Mouse (Mus musculus) CH12.LX (cell line): ENCODE data around the gene Slc4a7. TPM values are rescaled to one million over a fixed set of nuclear protein-coding genes. Genes with fewer than 3 reads are reported as not detected.

Experiments used
- DNase-seq: peaks from one replicate; pipeline ENCODE4 v3.0.0-alpha.2; 2013; ENCODE audit errors: extremely low read depth
- H3K27ac ChIP-seq: 2 replicates; pipeline ENCODE4 v1.5.1; 2012; ENCODE audit warnings: low read depth, mild to moderate bottlenecking, control low read depth, moderate library complexity; ENCODE audit not compliant: insufficient read depth
- H3K27me3 ChIP-seq: replicated peaks from 2 replicates; pipeline ENCODE3; 2012; ENCODE audit warnings: inconsistent platforms
- H3K36me3 ChIP-seq, 2 experiments: replicated peaks in 1 of 2; 2 replicates each; pipeline versions ENCODE3 to v1.6.1; 2012; ENCODE audit warnings: inconsistent platforms in 1 of 2, low read length in 1 of 2, mild to moderate bottlenecking in 1 of 2, mixed read lengths in 1 of 2, moderate library complexity in 1 of 2; ENCODE audit not compliant: control insufficient read depth in 1 of 2, insufficient read depth in 1 of 2
- H3K4me1 ChIP-seq, 2 experiments: 2 replicates each; pipeline ENCODE4 v1.6.1; 2012; ENCODE audit warnings: inconsistent platforms in 1 of 2, moderate library complexity in 1 of 2; ENCODE audit not compliant: insufficient read depth in 2 of 2, control insufficient read depth in 1 of 2
- H3K4me2 ChIP-seq: 2 replicates; pipeline ENCODE4 v1.6.1; 2012; ENCODE audit warnings: low read depth, mild to moderate bottlenecking, control low read depth; ENCODE audit not compliant: poor library complexity, insufficient read depth, severe bottlenecking
- H3K4me3 ChIP-seq, 3 experiments: fragments of 150-350 bp in 1 of 3; sonication (generic) in 1 of 3; replicated peaks in 1 of 3; 2 replicates each; pipeline versions ENCODE3 to v1.5.1; 2011 to 2012; ENCODE audit warnings: low read depth in 2 of 3, low read length in 2 of 3, mild to moderate bottlenecking in 2 of 3, moderate library complexity in 2 of 3, control low read depth in 1 of 3, improper control_type of control experiment in 1 of 3, inconsistent platforms in 1 of 3, mixed read lengths in 1 of 3; ENCODE audit not compliant: poor library complexity in 1 of 3
- H3K79me2 ChIP-seq: replicated peaks from 2 replicates; pipeline ENCODE4 v1.6.1; 2012; ENCODE audit warnings: mild to moderate bottlenecking, moderate library complexity; ENCODE audit not compliant: control insufficient read depth, poor library complexity, insufficient read depth, severe bottlenecking; ENCODE audit errors: extremely low read depth
- H3K9ac ChIP-seq: 2 replicates; pipeline ENCODE4 v1.6.1; 2012; ENCODE audit warnings: low read depth, mild to moderate bottlenecking, control low read depth, moderate library complexity; ENCODE audit not compliant: insufficient read depth
- H3K9me3 ChIP-seq: replicated peaks from 2 replicates; pipeline ENCODE3; 2012; ENCODE audit warnings: low read length, inconsistent platforms, mixed read lengths
- BHLHE40 ChIP-seq: IDR thresholded peaks from 2 replicates; pipeline ENCODE4 v1.6.1; 2011; ENCODE audit warnings: mild to moderate bottlenecking, low read depth, low read length, improper control_type of control experiment
- CHD1 ChIP-seq: IDR thresholded peaks from 2 replicates; pipeline ENCODE4 v1.6.1; 2012; ENCODE audit warnings: low read depth, low read length, improper control_type of control experiment, inconsistent platforms
- CTCF ChIP-seq, 2 experiments: IDR thresholded peaks in 1 of 2; conservative IDR thresholded peaks in 1 of 2; 2 replicates each; pipeline ENCODE4 v1.5.1; 2011 to 2012; ENCODE audit warnings: low read depth in 2 of 2, low read length in 2 of 2, improper control_type of control experiment in 1 of 2, inconsistent platforms in 1 of 2, mild to moderate bottlenecking in 1 of 2, moderate library complexity in 1 of 2
- E2F4 ChIP-seq: IDR thresholded peaks from 2 replicates; pipeline ENCODE4 v1.6.1; 2011; ENCODE audit warnings: low read depth, low read length, improper control_type of control experiment; ENCODE audit not compliant: insufficient replicate concordance
- EP300 ChIP-seq: IDR thresholded peaks from 2 replicates; pipeline ENCODE4 v1.6.1; 2011; ENCODE audit warnings: low read length, improper control_type of control experiment
- ETS1 ChIP-seq: conservative IDR thresholded peaks from 2 replicates; pipeline ENCODE4 v1.6.1; 2012; ENCODE audit warnings: low read depth, mild to moderate bottlenecking, inconsistent platforms, low read length, improper control_type of control experiment, moderate library complexity
- HCFC1 ChIP-seq: IDR thresholded peaks from 2 replicates; pipeline ENCODE4 v1.6.1; 2012; ENCODE audit warnings: low read depth, mild to moderate bottlenecking, inconsistent platforms, low read length, improper control_type of control experiment
- IRF4 ChIP-seq: IDR thresholded peaks from 2 replicates; pipeline ENCODE4 v1.6.1; 2014; ENCODE audit warnings: low read depth, mild to moderate bottlenecking, inconsistent platforms, low read length, improper control_type of control experiment
- JUND ChIP-seq: conservative IDR thresholded peaks from 2 replicates; pipeline ENCODE4 v1.6.1; 2011; ENCODE audit warnings: low read depth, low read length, improper control_type of control experiment
- KAT2A ChIP-seq: IDR thresholded peaks from 2 replicates; pipeline ENCODE4 v1.6.1; 2012; ENCODE audit warnings: low read length, improper control_type of control experiment, inconsistent platforms; ENCODE audit not compliant: insufficient replicate concordance
- MAFK ChIP-seq: IDR thresholded peaks from 2 replicates; pipeline ENCODE4 v1.6.1; 2011; ENCODE audit warnings: low read length, improper control_type of control experiment; ENCODE audit not compliant: insufficient replicate concordance
- MAX ChIP-seq: IDR thresholded peaks from 2 replicates; pipeline ENCODE4 v1.6.1; 2011; ENCODE audit warnings: low read length, improper control_type of control experiment
- MEF2A ChIP-seq: IDR thresholded peaks from 2 replicates; pipeline ENCODE4 v1.6.1; 2014; ENCODE audit warnings: low read depth, mild to moderate bottlenecking, inconsistent platforms, low read length, improper control_type of control experiment, borderline replicate concordance
- MXI1 ChIP-seq: IDR thresholded peaks from 2 replicates; pipeline ENCODE4 v1.6.1; 2011; ENCODE audit warnings: mild to moderate bottlenecking, low read depth, low read length, improper control_type of control experiment
- MYC ChIP-seq: IDR thresholded peaks from 2 replicates; pipeline ENCODE4 v1.6.1; 2011; ENCODE audit warnings: low read depth, mild to moderate bottlenecking, improper control_type of control experiment, low read length
- RAD21 ChIP-seq: IDR thresholded peaks from 2 replicates; pipeline ENCODE4 v1.6.1; 2011; ENCODE audit warnings: low read depth, mild to moderate bottlenecking, low read length, improper control_type of control experiment, moderate library complexity
- SIN3A ChIP-seq: IDR thresholded peaks from 2 replicates; pipeline ENCODE4 v1.6.1; 2012; ENCODE audit warnings: low read length, improper control_type of control experiment, inconsistent platforms
- TCF12 ChIP-seq: IDR thresholded peaks from 2 replicates; pipeline ENCODE4 v1.6.1; 2014; ENCODE audit warnings: low read depth, mild to moderate bottlenecking, inconsistent platforms, low read length, improper control_type of control experiment
- UBTF ChIP-seq: IDR thresholded peaks from 2 replicates; pipeline ENCODE4 v1.6.1; 2012; ENCODE audit warnings: low read depth, mild to moderate bottlenecking, inconsistent platforms, low read length, improper control_type of control experiment, moderate library complexity
- ZC3H11A ChIP-seq: IDR thresholded peaks from 2 replicates; pipeline ENCODE4 v1.6.1; 2012; ENCODE audit warnings: low read depth, mild to moderate bottlenecking, inconsistent platforms, low read length, improper control_type of control experiment
- ZKSCAN1 ChIP-seq: IDR thresholded peaks from 2 replicates; pipeline ENCODE4 v1.6.1; 2012; ENCODE audit warnings: low read depth, inconsistent platforms, low read length, improper control_type of control experiment, borderline replicate concordance
- ZNF384 ChIP-seq: IDR thresholded peaks from 2 replicates; pipeline ENCODE4 v1.6.1; 2012; ENCODE audit warnings: low read depth, low read length, improper control_type of control experiment, inconsistent platforms
- dilution Hi-C: fragments of 300-500 bp; cut with MboI; formaldehyde crosslinking; loops from 2 replicates; pipeline ENCODE4 v1.14.3; 2020; ENCODE audit warnings: low sequenced_read_pairs; ENCODE audit not compliant: extremely low pct_unique_long_range_greater_than_20kb, extremely low pct_ligation_motif_present
- in situ Hi-C: fragments of 300-500 bp; cut with MboI; formaldehyde crosslinking; loops from 3 replicates; pipeline ENCODE4 v1.14.3; 2019; ENCODE audit warnings: low sequenced_read_pairs, low pct_ligation_motif_present, low pct_unique_long_range_greater_than_20kb, mixed read lengths
- polyA plus RNA-seq: library from polyadenylated mRNA; unstranded; fragments of >175 nt; gene quantifications from 2 replicates; pipeline ENCODE4 v1.2.1, GENCODE M21; 2012; ENCODE audit warnings: low read depth; ENCODE audit not compliant: insufficient read length
- total RNA-seq, 2 experiments: library from RNA; depleted of rRNA; stranded (reverse); fragments of 300-350 nt in 1 of 2; fragments of >200 nt in 1 of 2; gene quantifications; 2 replicates each; pipeline ENCODE4 v1.2.3; 2012 to 2014

The Slc4a7 gene
- total and polyA plus RNA-seq, 3 experiments = 13.6 to 19.0 (median 17.6) TPM

DNA sequence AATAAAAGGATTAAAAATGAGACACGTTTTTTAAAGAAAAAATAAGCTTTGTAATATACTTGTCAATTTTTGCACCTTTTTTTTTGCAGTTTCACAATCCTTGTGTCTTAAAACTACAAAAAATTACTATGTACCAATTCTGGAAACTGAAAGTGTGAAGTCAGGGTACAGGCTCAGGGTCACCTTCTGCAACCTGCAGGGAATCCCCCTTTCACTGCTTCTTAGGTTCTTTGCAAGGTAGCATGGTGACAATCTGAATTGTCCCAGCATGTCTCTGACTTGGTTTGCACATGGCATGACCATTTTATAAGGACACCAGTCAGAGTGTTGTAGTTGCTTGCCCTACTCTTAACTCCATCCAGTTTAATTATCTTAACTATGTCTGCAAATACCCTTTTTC lies 82.1 kb downstream of the Slc4a7 start:
- Histone ChIP-seq H3K27ac (no peak overlapping the region), H3K4me1 (peaks cover 0 to 34% of the 10 kb centered on the region in 2 experiments; a peak in 2 of 4 replicates), H3K36me3 (peaks cover 5 to 22% of the 10 kb centered on the region in 2 experiments), H3K27me3 (no peaks in the 10 kb centered on the region), H3K9me3 (peaks cover 2% of the 10 kb centered on the region), H3K79me2 (0 out of 2 replicates have a peak, but pooled peaks cover 2% of the 10 kb centered on the region), H3K4me3 (no peak overlapping the region), H3K4me2 (peak overlapping the region; percentile 40; the same call in 1 of the 2 replicates), H3K9ac (no peak overlapping the region)
- in situ Hi-C loops (no loop called here), dilution Hi-C loops (no loop called here)
- TF ChIP-seq MXI1 (peak; percentile 74; the same call in 1 of the 2 replicates), MEF2A (peak; percentile 78; the same call in 1 of the 2 replicates), CHD1 (0 out of 2 replicates have a peak, but pooled peaks have one; percentile 37), SIN3A (0 out of 2 replicates have a peak, but pooled peaks have one; percentile 47), MYC (peak; percentile 92), BHLHE40 (peak; percentile 42; the same call in 1 of the 2 replicates), IRF4 (peak; percentile 84), TCF12 (0 out of 2 replicates have a peak, but pooled peaks have one; percentile 32), E2F4 (no peak), CTCF (conservative IDR thresholded peaks at IDR 0.05 in 1 of 2, IDR thresholded peaks at IDR 0.05 in 1 of 2; ENCODE audit: low read depth in 2 of 2, low read length in 2 of 2) (no peak), ZNF384 (peak; percentile 87), ZC3H11A (no peak), EP300 (peak; percentile 81), MAX (peak; percentile 89), ETS1 (peak; percentile 59; the same call in 1 of the 2 replicates), HCFC1 (no peak)
- DNase-seq = peak; percentile 62

DNA sequence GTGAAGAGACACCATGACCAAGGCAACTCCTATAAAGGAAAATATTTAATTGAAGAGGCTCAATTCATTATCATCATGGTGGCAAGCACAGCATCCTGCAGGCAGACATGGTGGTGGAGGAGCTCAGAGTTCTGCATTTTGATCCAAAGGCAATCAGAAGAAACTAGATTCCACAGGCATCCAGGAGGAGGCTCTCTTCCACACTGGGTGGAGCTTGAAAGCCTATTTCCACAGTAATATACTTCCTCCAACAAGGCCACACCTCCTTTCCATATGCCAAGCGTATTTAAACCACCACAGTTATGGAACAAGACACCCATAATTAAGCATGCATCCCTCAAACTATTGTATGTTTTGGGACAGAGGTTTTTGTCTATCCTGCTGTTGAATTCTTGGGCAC lies 84.9 kb downstream of the Slc4a7 start:
- H3K27ac ChIP-seq = no peak overlapping the region
- in situ Hi-C loops = no loop called here
- H3K4me2 ChIP-seq = no peak overlapping the region
- dilution Hi-C loops = no loop called here
- peaks cover under 1% of the 10 kb centered on the region for H3K9me3 ChIP-seq
- H3K9ac ChIP-seq = no peak overlapping the region
- H3K79me2 ChIP-seq = no peaks in the 10 kb centered on the region
- TF ChIP-seq MAFK (no peak), RAD21 (no peak), ZKSCAN1 (no peak), JUND (no peak), TCF12 (no peak), KAT2A (no peak), UBTF (no peak)
- no peak overlapping the region for H3K4me3 ChIP-seq
- no peaks in the 10 kb centered on the region for H3K27me3 ChIP-seq
- H3K36me3 ChIP-seq = peaks cover 5 to 28% of the 10 kb centered on the region in 2 experiments
- no peak for DNase-seq
- peaks cover 0 to 22% of the 10 kb centered on the region in 2 experiments; a peak in 2 of 4 replicates for H3K4me1 ChIP-seq
